Mouse (Mus musculus): ENCODE measurements around the gene Gm17190. TPM values are rescaled to one million over a fixed set of nuclear protein-coding genes. Genes with fewer than 3 reads are reported as not detected.
"Not testable (repeated sequence)": the region's sequence is repeated elsewhere in the genome, so short reads cannot be mapped to it uniquely, and the experiment has no call there.

Gene Gm17190
- polyA plus RNA-seq (2012; rRNA removed) (not detected in 2 replicates), polyA plus RNA-seq (2014; fragmentation: Nextera tagmentation; extraction: Ambion mirVana) (not detected in 2 replicates)

GRCm38 (mm10) chr13:96081754-96082153 lies at the start of gene Gm17190:
Gene Gm17190, plus strand, starts transcription at chr13:96082054.
- not testable (repeated sequence) for DNase-seq (ENCODE audit: low spot score); H3K27me3 ChIP-seq (ENCODE audit: control insufficient read depth, insufficient read depth, low read length); H3K4me3 ChIP-seq (replicated peaks; ENCODE audit: low read length); H3K4me2 ChIP-seq (replicated peaks; ENCODE audit: low read depth, low read length, severe bottlenecking); H3K4me1 ChIP-seq (ENCODE audit: control insufficient read depth, insufficient read depth, low read length); H3K9me3 ChIP-seq (ENCODE audit: control insufficient read depth, low read length); ATAC-seq (ENCODE audit: low FRiP score, low read depth); H3K9ac ChIP-seq (ENCODE audit: low read depth, low read length, severe bottlenecking); H3K36me3 ChIP-seq (ENCODE audit: control insufficient read depth, insufficient read depth, low read length); H3K27ac ChIP-seq (replicated peaks; ENCODE audit: low read depth, low read length)
- WGBS: 87% methylated on average over 1 of the region's 1 CpGs

GRCm38 (mm10) chr13:96039536-96039935 lies 42.3 kb upstream of the Gm17190 start:
- TF ChIP-seq POLR2A (IDR thresholded peaks at IDR 0.05; ENCODE audit: borderline replicate concordance, extremely low read depth, insufficient read depth, insufficient read length): no peak
- Histone ChIP-seq H3K4me2 (replicated peaks; ENCODE audit: low read depth, low read length, severe bottlenecking) (no peak overlapping the region), H3K36me3 (ENCODE audit: control insufficient read depth, insufficient read depth, low read length) (no peaks in the 10 kb centered on the region), H3K4me1 (ENCODE audit: control insufficient read depth, insufficient read depth, low read length) (no peaks in the 10 kb centered on the region), H3K9me3 (ENCODE audit: control insufficient read depth, low read length) (no peaks in the 10 kb centered on the region), H3K9ac (ENCODE audit: low read depth, low read length, severe bottlenecking) (no peak overlapping the region), H3K4me3 (replicated peaks; ENCODE audit: low read length) (no peak overlapping the region), H3K27ac (replicated peaks; ENCODE audit: low read depth, low read length) (no peak overlapping the region), H3K27me3 (ENCODE audit: control insufficient read depth, insufficient read depth, low read length) (no peaks in the 10 kb centered on the region)
- ATAC-seq (ENCODE audit: low FRiP score, low read depth): no peak
- 60% methylated on average over 1 of the region's 1 CpGs for WGBS
- DNase-seq (ENCODE audit: low spot score): no peak

GRCm38 (mm10) chr13:96040275-96041042 lies 41.4 kb upstream of the Gm17190 start:
- H3K27ac ChIP-seq (replicated peaks; ENCODE audit: low read depth, low read length): no peak overlapping the region
- no peak for DNase-seq (ENCODE audit: low spot score)
- H3K4me2 ChIP-seq (replicated peaks; ENCODE audit: low read depth, low read length, severe bottlenecking): no peak overlapping the region
- ATAC-seq (ENCODE audit: low FRiP score, low read depth): no peak
- no peaks in the 10 kb centered on the region for H3K27me3 ChIP-seq (ENCODE audit: control insufficient read depth, insufficient read depth, low read length)
- no peak overlapping the region for H3K9ac ChIP-seq (ENCODE audit: low read depth, low read length, severe bottlenecking)
- H3K9me3 ChIP-seq (ENCODE audit: control insufficient read depth, low read length): no peaks in the 10 kb centered on the region
- H3K4me3 ChIP-seq (replicated peaks; ENCODE audit: low read length): no peak overlapping the region
- WGBS: 75% methylated on average over 11 of the region's 11 CpGs
- no peaks in the 10 kb centered on the region for H3K36me3 ChIP-seq (ENCODE audit: control insufficient read depth, insufficient read depth, low read length)
- TF ChIP-seq POLR2A (IDR thresholded peaks at IDR 0.05; ENCODE audit: borderline replicate concordance, extremely low read depth, insufficient read depth, insufficient read length): no peak
- no peaks in the 10 kb centered on the region for H3K4me1 ChIP-seq (ENCODE audit: control insufficient read depth, insufficient read depth, low read length)

GRCm38 (mm10) chr13:96045396-96045795 lies 36.5 kb upstream of the Gm17190 start:
- Histone ChIP-seq H3K4me1 (ENCODE audit: control insufficient read depth, insufficient read depth, low read length) (no peaks in the 10 kb centered on the region), H3K36me3 (ENCODE audit: control insufficient read depth, insufficient read depth, low read length) (no peaks in the 10 kb centered on the region), H3K4me3 (replicated peaks; ENCODE audit: low read length) (no peak overlapping the region), H3K9ac (ENCODE audit: low read depth, low read length, severe bottlenecking) (no peak overlapping the region), H3K4me2 (replicated peaks; ENCODE audit: low read depth, low read length, severe bottlenecking) (no peak overlapping the region), H3K27ac (replicated peaks; ENCODE audit: low read depth, low read length) (no peak overlapping the region), H3K27me3 (ENCODE audit: control insufficient read depth, insufficient read depth, low read length) (no peaks in the 10 kb centered on the region), H3K9me3 (ENCODE audit: control insufficient read depth, low read length) (no peaks in the 10 kb centered on the region)
- WGBS: 74% methylated on average over 5 of the region's 5 CpGs
- DNase-seq (ENCODE audit: low spot score) (no peak), ATAC-seq (ENCODE audit: low FRiP score, low read depth) (no peak)
- TF ChIP-seq POLR2A (IDR thresholded peaks at IDR 0.05; ENCODE audit: borderline replicate concordance, extremely low read depth, insufficient read depth, insufficient read length): no peak

- Histone ChIP-seq H3K9ac (ENCODE audit: low read depth, low read length, severe bottlenecking) (no peak overlapping the region), H3K27ac (replicated peaks; ENCODE audit: low read depth, low read length) (no peak overlapping the region), H3K4me2 (replicated peaks; ENCODE audit: low read depth, low read length, severe bottlenecking) (no peak overlapping the region), H3K9me3 (ENCODE audit: control insufficient read depth, low read length) (no peaks in the 10 kb centered on the region), H3K36me3 (ENCODE audit: control insufficient read depth, insufficient read depth, low read length) (no peaks in the 10 kb centered on the region), H3K4me3 (replicated peaks; ENCODE audit: low read length) (no peak overlapping the region), H3K4me1 (ENCODE audit: control insufficient read depth, insufficient read depth, low read length) (no peaks in the 10 kb centered on the region), H3K27me3 (ENCODE audit: control insufficient read depth, insufficient read depth, low read length) (no peaks in the 10 kb centered on the region)
- ATAC-seq (ENCODE audit: low FRiP score, low read depth): no peak
- no peak for TF ChIP-seq POLR2A (IDR thresholded peaks at IDR 0.05; ENCODE audit: borderline replicate concordance, extremely low read depth, insufficient read depth, insufficient read length)
- 86% methylated on average over 3 of the region's 3 CpGs for WGBS
- no peak for DNase-seq (ENCODE audit: low spot score)
These were observed 29.1 kb upstream of the Gm17190 start for GRCm38 (mm10) chr13:96052755-96053154.
